Mouse (Mus musculus): Measurements from ENCODE around the gene Negr1. TPM values are rescaled to one million over a fixed set of nuclear protein-coding genes. Genes with fewer than 3 reads are reported as not detected.

Negr1 gene
- total and polyA plus RNA-seq, 3 experiments: not detected

DNA sequence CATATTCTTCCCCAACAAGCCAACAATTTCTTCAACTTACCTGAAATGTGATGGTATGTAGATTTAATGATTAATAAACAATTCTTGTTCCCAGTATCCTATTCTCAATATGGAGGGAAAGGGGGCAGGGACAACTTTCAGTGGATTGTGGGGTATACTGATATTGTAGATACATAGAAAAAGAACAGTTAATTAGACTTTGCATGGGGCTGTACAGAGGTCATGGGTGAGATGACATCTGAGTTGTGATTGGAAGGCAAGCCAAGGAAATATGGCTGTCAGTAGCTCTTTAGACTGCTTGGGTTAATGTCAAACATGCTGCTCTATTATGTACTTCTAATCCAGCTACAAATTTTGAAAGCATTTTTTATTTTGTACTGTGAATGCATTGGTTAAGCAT, 535.9 kb downstream of the Negr1 start:
- no peak for TF ChIP-seq USF1 (IDR thresholded peaks at IDR 0.05; ENCODE audit: low read depth, low read length)
- no peak for TF ChIP-seq ELF1 (IDR thresholded peaks at IDR 0.05; ENCODE audit: low read depth, low read length)
- no peak for TF ChIP-seq GABPA (IDR thresholded peaks at IDR 0.05; ENCODE audit: insufficient replicate concordance, low read depth, low read length)
- no peaks in the 10 kb centered on the region for H3K27me3 ChIP-seq (replicated peaks)
- H3K36me3 ChIP-seq (replicated peaks in 1 of 2; ENCODE audit: control insufficient read depth in 1 of 2, insufficient read depth in 1 of 2, low read length in 1 of 2): no peaks in the 10 kb centered on the region
- no peak for DNase-seq (ENCODE audit: extremely low read depth)
- H3K4me1 ChIP-seq (ENCODE audit: control insufficient read depth in 1 of 2, insufficient read depth in 2 of 2): peaks cover 9 to 10% of the 10 kb centered on the region in 2 experiments
- no peak overlapping the region for H3K27ac ChIP-seq (ENCODE audit: insufficient read depth, low read depth)
- in situ Hi-C loops (cut with MboI; ENCODE audit: low pct_ligation_motif_present, low pct_unique_long_range_greater_than_20kb, low sequenced_read_pairs): no loop called here
- H3K9ac ChIP-seq (ENCODE audit: insufficient read depth, low read depth): no peak overlapping the region
- H3K9me3 ChIP-seq (replicated peaks; ENCODE audit: low read length): peaks cover 2% of the 10 kb centered on the region
- H3K4me3 ChIP-seq (replicated peaks in 1 of 3; ENCODE audit: low read depth in 2 of 3, low read length in 2 of 3, poor library complexity in 1 of 3): no peak overlapping the region
- dilution Hi-C loops (cut with MboI; ENCODE audit: extremely low pct_ligation_motif_present, extremely low pct_unique_long_range_greater_than_20kb, low sequenced_read_pairs): no loop called here
- H3K4me2 ChIP-seq (ENCODE audit: insufficient read depth, low read depth, poor library complexity, severe bottlenecking): no peak overlapping the region
- no peaks in the 10 kb centered on the region for H3K79me2 ChIP-seq (replicated peaks; ENCODE audit: control insufficient read depth, extremely low read depth, insufficient read depth, poor library complexity, severe bottlenecking)

DNA sequence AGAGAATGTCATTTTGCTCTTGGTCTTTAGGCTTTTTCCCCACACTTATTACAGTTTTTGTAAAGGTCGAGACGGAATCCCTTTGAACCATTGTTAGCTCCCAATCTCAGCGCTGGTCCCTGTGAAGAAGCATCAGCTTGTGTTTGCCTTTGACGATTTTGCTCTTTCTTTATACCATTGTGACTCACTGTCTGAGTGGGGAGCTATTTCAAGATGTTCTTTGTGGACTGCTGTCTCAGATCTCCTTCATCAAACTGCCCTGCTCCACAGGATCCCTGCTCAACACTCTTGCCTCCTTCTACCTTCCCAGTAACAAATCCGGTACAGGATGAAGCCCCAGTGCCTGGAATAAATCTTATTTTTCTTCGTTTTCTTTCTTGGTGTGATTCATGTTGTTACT, 536.8 kb downstream of the Negr1 start:
- Histone ChIP-seq H3K27ac (ENCODE audit: insufficient read depth, low read depth) (no peak overlapping the region), H3K4me1 (ENCODE audit: control insufficient read depth in 1 of 2, insufficient read depth in 2 of 2) (peaks cover 9 to 10% of the 10 kb centered on the region in 2 experiments), H3K79me2 (replicated peaks; ENCODE audit: control insufficient read depth, extremely low read depth, insufficient read depth, poor library complexity, severe bottlenecking) (no peaks in the 10 kb centered on the region), H3K27me3 (replicated peaks) (no peaks in the 10 kb centered on the region), H3K36me3 (replicated peaks in 1 of 2; ENCODE audit: control insufficient read depth in 1 of 2, insufficient read depth in 1 of 2, low read length in 1 of 2) (no peaks in the 10 kb centered on the region), H3K4me2 (ENCODE audit: insufficient read depth, low read depth, poor library complexity, severe bottlenecking) (no peak overlapping the region), H3K4me3 (replicated peaks in 1 of 3; ENCODE audit: low read depth in 2 of 3, low read length in 2 of 3, poor library complexity in 1 of 3) (no peak overlapping the region), H3K9ac (ENCODE audit: insufficient read depth, low read depth) (no peak overlapping the region), H3K9me3 (replicated peaks; ENCODE audit: low read length) (no peaks in the 10 kb centered on the region)
- no peak for DNase-seq (ENCODE audit: extremely low read depth)
- in situ Hi-C loops (cut with MboI; ENCODE audit: low pct_ligation_motif_present, low pct_unique_long_range_greater_than_20kb, low sequenced_read_pairs): no loop called here
- dilution Hi-C loops (cut with MboI; ENCODE audit: extremely low pct_ligation_motif_present, extremely low pct_unique_long_range_greater_than_20kb, low sequenced_read_pairs): no loop called here
- no peak for TF ChIP-seq SMC3 (IDR thresholded peaks at IDR 0.05; ENCODE audit: low read depth, low read length)

DNA sequence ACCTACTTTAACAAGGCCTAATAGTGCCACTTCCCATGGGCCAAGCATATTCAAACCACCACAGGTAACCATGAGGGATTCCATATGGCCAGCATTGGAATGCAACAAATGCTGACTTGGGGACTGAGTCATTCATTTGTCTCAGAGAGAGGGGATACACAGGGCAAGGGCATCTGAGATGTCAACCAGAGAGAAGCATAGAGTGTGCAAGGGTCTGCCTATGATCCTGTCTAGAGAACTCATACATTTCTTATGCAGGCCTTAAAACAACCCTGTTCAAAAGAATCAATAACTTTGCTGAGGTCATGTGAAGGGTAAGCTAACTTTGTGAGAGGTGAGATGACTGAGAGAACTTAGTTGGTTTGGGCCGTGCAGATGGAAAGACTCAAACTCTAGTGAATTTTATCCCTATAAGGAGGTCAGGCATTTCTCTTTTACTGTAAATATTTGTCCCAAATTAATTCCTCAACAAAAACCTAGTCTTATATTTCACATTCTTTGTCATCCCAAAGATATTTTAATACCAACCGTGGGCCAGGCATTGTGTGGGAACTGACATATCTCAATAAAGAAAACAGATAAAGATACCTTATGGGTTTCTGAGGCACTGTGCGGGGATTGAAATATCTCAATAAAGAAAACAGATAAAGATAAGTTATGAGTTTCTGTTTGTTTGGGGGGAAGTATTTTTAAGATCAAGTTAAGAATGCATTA, 543.4 kb downstream of the Negr1 start:
- Histone ChIP-seq H3K79me2 (replicated peaks; ENCODE audit: control insufficient read depth, extremely low read depth, insufficient read depth, poor library complexity, severe bottlenecking) (no peaks in the 10 kb centered on the region), H3K27ac (ENCODE audit: insufficient read depth, low read depth) (no peak overlapping the region), H3K4me2 (ENCODE audit: insufficient read depth, low read depth, poor library complexity, severe bottlenecking) (no peak overlapping the region), H3K36me3 (replicated peaks in 1 of 2; ENCODE audit: control insufficient read depth in 1 of 2, insufficient read depth in 1 of 2, low read length in 1 of 2) (no peaks in the 10 kb centered on the region), H3K4me3 (replicated peaks in 1 of 3; ENCODE audit: low read depth in 2 of 3, low read length in 2 of 3, poor library complexity in 1 of 3) (no peak overlapping the region), H3K27me3 (replicated peaks) (no peaks in the 10 kb centered on the region), H3K9ac (ENCODE audit: insufficient read depth, low read depth) (no peak overlapping the region), H3K9me3 (replicated peaks; ENCODE audit: low read length) (no peaks in the 10 kb centered on the region), H3K4me1 (ENCODE audit: control insufficient read depth in 1 of 2, insufficient read depth in 2 of 2) (no peaks in the 10 kb centered on the region)
- DNase-seq (ENCODE audit: extremely low read depth): no peak
- dilution Hi-C loops (cut with MboI; ENCODE audit: extremely low pct_ligation_motif_present, extremely low pct_unique_long_range_greater_than_20kb, low sequenced_read_pairs) (no loop called here), in situ Hi-C loops (cut with MboI; ENCODE audit: low pct_ligation_motif_present, low pct_unique_long_range_greater_than_20kb, low sequenced_read_pairs) (loop anchor here (25.0 kb wide), 1 partner anchor 243 kb away; no protein-coding TSS in a partner anchor)
- no peak for TF ChIP-seq TBP (conservative IDR thresholded peaks at IDR 0.05; ENCODE audit: low read depth, low read length)
- no peak for TF ChIP-seq IRF4 (IDR thresholded peaks at IDR 0.05; ENCODE audit: low read depth, low read length)
- TF ChIP-seq MAZ (IDR thresholded peaks at IDR 0.05; ENCODE audit: low read depth, low read length): no peak
- no peak for TF ChIP-seq TCF12 (IDR thresholded peaks at IDR 0.05; ENCODE audit: low read depth, low read length)
- TF ChIP-seq ETS1 (conservative IDR thresholded peaks at IDR 0.05; ENCODE audit: low read depth, low read length): no peak
- TF ChIP-seq BHLHE40 (IDR thresholded peaks at IDR 0.05; ENCODE audit: low read depth, low read length): no peak
- TF ChIP-seq CHD2 (IDR thresholded peaks at IDR 0.05; ENCODE audit: low read length): no peak
- no peak for TF ChIP-seq MAX (IDR thresholded peaks at IDR 0.05; ENCODE audit: low read length)
- no peak for TF ChIP-seq USF1 (IDR thresholded peaks at IDR 0.05; ENCODE audit: low read depth, low read length)
- TF ChIP-seq RCOR1 (conservative IDR thresholded peaks at IDR 0.05; ENCODE audit: low read depth, low read length): no peak
- no peak for TF ChIP-seq ELF1 (IDR thresholded peaks at IDR 0.05; ENCODE audit: low read depth, low read length)
- no peak for TF ChIP-seq EP300 (IDR thresholded peaks at IDR 0.05; ENCODE audit: low read length)
- TF ChIP-seq HCFC1 (IDR thresholded peaks at IDR 0.05; ENCODE audit: low read depth, low read length): no peak
- no peak for TF ChIP-seq MEF2A (IDR thresholded peaks at IDR 0.05; ENCODE audit: borderline replicate concordance, low read depth, low read length)
- no peak for TF ChIP-seq SMC3 (IDR thresholded peaks at IDR 0.05; ENCODE audit: low read depth, low read length)
- TF ChIP-seq JUND (conservative IDR thresholded peaks at IDR 0.05; ENCODE audit: low read depth, low read length): no peak
